Mouse (Mus musculus) CH12F3 (cell line): ENCODE measurements around the gene Chmp2b.

Experiments used
- in situ Hi-C: fragments of 300-500 bp; cut with MboI; formaldehyde crosslinking; loops from 2 replicates; pipeline ENCODE4 v1.14.3; 2020; ENCODE audit warnings: low sequenced_read_pairs

The Chmp2b gene

GRCm38 (mm10) chr16:65526695-65527094 lies 35.8 kb downstream of the Chmp2b start:
- in situ Hi-C loops: no loop called here

- in situ Hi-C loops: no loop called here
Observed at GRCm38 (mm10) chr16:65526004-65526403, 36.5 kb downstream of the Chmp2b start.

GRCm38 (mm10) chr16:65520211-65520610 lies 42.3 kb downstream of the Chmp2b start, which contains the start of gene Pou1f1:
Pou1f1 (plus strand) TSS chr16:65520511.
- in situ Hi-C loops: no loop called here

GRCm38 (mm10) chr16:65514223-65514622 lies 48.3 kb downstream of the Chmp2b start:
- in situ Hi-C loops: no loop called here

- in situ Hi-C loops: loop anchor here (25.0 kb wide), 2 partner anchors 585 to 735 kb away; partner anchors contain the start of gene 4930453N24Rik
Observed at GRCm38 (mm10) chr16:65497049-65497448, 65.5 kb downstream of the Chmp2b start.

GRCm38 (mm10) chr16:65496030-65496429 lies 66.5 kb downstream of the Chmp2b start:
- in situ Hi-C loops: loop anchor here (25.0 kb wide), 2 partner anchors 584 to 734 kb away; partner anchors contain the start of gene 4930453N24Rik
